Mouse (Mus musculus) thymus, adult 2 months (tissue): Measurements from ENCODE around the gene Ubxn7.

Experiments
- CTCF ChIP-seq: fragments of 200-500 bp; IDR thresholded peaks from 2 replicates; pipeline ENCODE4 v1.5.1; 2012; ENCODE audit warnings: mild to moderate bottlenecking, control low read depth, low read length, moderate library complexity, borderline replicate concordance; ENCODE audit not compliant: control insufficient read depth, poor library complexity, insufficient read depth; ENCODE audit errors: extremely low read depth
- POLR2A ChIP-seq: fragments of 200-500 bp; IDR thresholded peaks from 2 replicates; pipeline ENCODE4 v1.6.1; 2012; ENCODE audit warnings: mild to moderate bottlenecking, low read length, control low read depth, moderate library complexity; ENCODE audit not compliant: control insufficient read depth, poor library complexity, insufficient read depth; ENCODE audit errors: extremely low read depth

GRCm38 (mm10) chr16:32379575-32379974, 47.5 kb downstream of the Ubxn7 start:
- no peak for TF ChIP-seq POLR2A
- no peak for TF ChIP-seq CTCF
